Mouse (Mus musculus) spleen, adult 2 months (tissue): ENCODE data around the gene Lin37. TPM values are rescaled to one million over a fixed set of nuclear protein-coding genes. Genes with fewer than 3 reads are reported as not detected.

Source experiments
- DNase-seq, 2 experiments: peaks; one replicate each; pipeline versions ENCODE4 v3.0.0 to v3.0.0-alpha.2; 2012 to 2021; ENCODE audit warnings: low spot score in 2 of 2, low read depth in 1 of 2
- H3K27ac ChIP-seq: fragments of 200-500 bp; 2 replicates; pipeline ENCODE4 v1.5.1; 2012; ENCODE audit warnings: low read length, inconsistent platforms; ENCODE audit not compliant: insufficient read depth
- H3K27me3 ChIP-seq: fragments of 200-500 bp; 2 replicates; pipeline ENCODE4 v1.6.1; 2012; ENCODE audit warnings: mild to moderate bottlenecking, moderate library complexity, low read length, inconsistent platforms; ENCODE audit not compliant: control insufficient read depth, insufficient read depth
- H3K36me3 ChIP-seq: fragments of 200-500 bp; 2 replicates; pipeline ENCODE4 v1.6.1; 2012; ENCODE audit warnings: mild to moderate bottlenecking, low read length, inconsistent platforms; ENCODE audit not compliant: control insufficient read depth, insufficient read depth
- H3K4me1 ChIP-seq: fragments of 200-500 bp; 2 replicates; pipeline ENCODE4 v1.6.1; 2011; ENCODE audit warnings: inconsistent platforms; ENCODE audit not compliant: control insufficient read depth, insufficient read depth, insufficient read length
- H3K4me3 ChIP-seq: fragments of 200-500 bp; 2 replicates; pipeline ENCODE4 v1.5.1; 2011; ENCODE audit warnings: mild to moderate bottlenecking, inconsistent platforms; ENCODE audit not compliant: insufficient read depth, insufficient read length; ENCODE audit errors: extremely low read depth
- CTCF ChIP-seq: fragments of 200-500 bp; IDR thresholded peaks from 2 replicates; pipeline ENCODE4 v1.5.1; 2011; ENCODE audit warnings: mild to moderate bottlenecking, inconsistent platforms; ENCODE audit not compliant: insufficient read depth, insufficient read length, insufficient replicate concordance; ENCODE audit errors: extremely low read depth
- POLR2A ChIP-seq: fragments of 200-500 bp; IDR thresholded peaks from 2 replicates; pipeline ENCODE4 v1.6.1; 2011; ENCODE audit warnings: low read depth, low read length, inconsistent platforms
- WGBS: fragments of 180-500 bp; shearing (Covaris S2); methylation state at CpG from one replicate; pipeline ENCODE4 v1.1.7; 2018; 5-methylcytosine and 5-hydroxymethylcytosine counted together
- polyA plus RNA-seq: library from polyadenylated mRNA; depleted of rRNA; stranded (reverse); fragments of >200 nt; gene quantifications from 2 replicates; pipeline ENCODE4 v1.2.3, GENCODE M21; 2012; rRNA removed

Lin37 gene
- 34.9 and 36.4 TPM in 2 replicates for polyA plus RNA-seq

DNA sequence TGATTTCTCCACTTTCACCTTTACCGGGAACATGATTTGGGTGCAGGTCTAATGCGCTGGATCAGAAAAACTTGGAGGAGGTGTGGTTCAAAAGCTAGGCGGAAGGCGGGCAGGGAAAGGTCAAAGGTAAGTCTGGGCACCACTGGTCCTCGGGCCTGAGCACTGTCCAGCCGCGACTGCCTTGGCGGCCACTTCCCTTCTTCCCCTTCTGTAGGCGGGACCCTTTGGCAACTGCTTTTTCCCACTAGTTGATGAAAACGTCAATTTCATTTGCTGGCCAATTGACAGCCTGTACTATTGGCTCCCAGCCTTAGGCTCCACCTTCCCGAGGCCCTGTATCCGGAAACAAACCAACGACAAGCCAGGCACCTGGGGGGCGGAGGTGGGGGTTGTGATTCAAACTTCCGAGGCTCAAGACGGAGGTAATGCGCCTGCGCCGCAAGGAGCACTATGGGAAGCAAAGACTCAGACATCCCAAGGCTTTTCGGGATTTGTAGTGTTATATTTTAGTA is at the start of gene Lin37:
TSS of gene Lin37 (minus strand) at position 396 of the 512 bp plus-strand sequence.
- WGBS = under 1% methylated on average over 20 of the region's 20 CpGs
- Histone ChIP-seq H3K27ac (peak within 1 kb of the TSS; percentile 74), H3K36me3 (peaks cover 19% of the 10 kb centered on the region), H3K4me1 (peaks cover 6% of the 10 kb centered on the region; the same call in 1 of the 2 replicates), H3K4me3 (peak within 1 kb of the TSS; percentile 81), H3K27me3 (no peaks in the 10 kb centered on the region)
- DNase-seq = peak; percentile 86 to 93
- peak; percentile 79 for TF ChIP-seq POLR2A
- TF ChIP-seq CTCF = no peak

GRCm38 (mm10) chr7:30608476-30608875 is 48.8 kb upstream of the Lin37 start:
- Histone ChIP-seq H3K27ac (no peak overlapping the region), H3K4me3 (no peak overlapping the region), H3K36me3 (no peaks in the 10 kb centered on the region), H3K27me3 (no peaks in the 10 kb centered on the region), H3K4me1 (no peaks in the 10 kb centered on the region)
- no peak for TF ChIP-seq CTCF
- no peak for TF ChIP-seq POLR2A
- 64% methylated on average over 16 of the region's 16 CpGs for WGBS
- DNase-seq = no peak

DNA sequence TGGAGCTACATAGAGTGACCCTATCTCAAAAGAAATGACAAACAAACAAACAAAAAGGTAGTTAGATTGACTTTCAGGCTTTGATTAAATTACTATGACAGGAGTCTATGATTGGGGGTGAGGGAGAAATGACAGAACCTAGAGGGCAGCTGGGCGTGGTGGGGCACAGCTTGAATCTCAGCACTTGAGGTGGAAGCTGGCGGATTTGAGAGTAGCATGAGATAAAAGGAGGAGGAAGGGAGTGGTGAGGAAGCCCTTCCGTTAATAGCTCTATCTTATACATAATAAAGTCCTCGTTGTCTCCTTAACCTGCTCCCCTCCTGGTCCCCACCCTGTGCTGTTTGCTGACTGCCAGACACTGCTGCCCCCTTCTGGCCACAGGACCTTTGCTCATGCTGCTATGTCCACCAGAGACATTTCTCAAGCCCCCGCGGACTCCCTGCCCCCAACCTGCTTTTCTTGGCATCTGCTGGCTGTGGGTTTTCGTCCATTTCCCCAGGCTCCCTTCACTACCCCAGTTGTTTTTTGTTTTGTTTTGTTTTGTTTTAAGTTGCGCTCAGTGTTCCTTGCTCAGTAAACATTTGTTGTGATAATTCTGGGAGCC is 48.2 kb upstream of the Lin37 start:
- TF ChIP-seq CTCF (peak; percentile 75; the same call in 1 of the 2 replicates), POLR2A (no peak)
- Histone ChIP-seq H3K27ac (no peak overlapping the region), H3K36me3 (no peaks in the 10 kb centered on the region), H3K4me1 (no peaks in the 10 kb centered on the region), H3K4me3 (no peak overlapping the region), H3K27me3 (no peaks in the 10 kb centered on the region)
- 23% methylated on average over 8 of the region's 8 CpGs for WGBS
- peak in 1 of 2 experiments; percentile 61 for DNase-seq

- Histone ChIP-seq H3K27ac (no peak overlapping the region), H3K27me3 (no peaks in the 10 kb centered on the region), H3K4me1 (no peaks in the 10 kb centered on the region), H3K4me3 (no peak overlapping the region), H3K36me3 (no peaks in the 10 kb centered on the region)
- DNase-seq = no peak
- no peak for TF ChIP-seq CTCF
- no peak for TF ChIP-seq POLR2A
- WGBS = 87% methylated on average over 8 of the region's 8 CpGs
Observed at GRCm38 (mm10) chr7:30604944-30605343, 45.3 kb upstream of the Lin37 start.

DNA sequence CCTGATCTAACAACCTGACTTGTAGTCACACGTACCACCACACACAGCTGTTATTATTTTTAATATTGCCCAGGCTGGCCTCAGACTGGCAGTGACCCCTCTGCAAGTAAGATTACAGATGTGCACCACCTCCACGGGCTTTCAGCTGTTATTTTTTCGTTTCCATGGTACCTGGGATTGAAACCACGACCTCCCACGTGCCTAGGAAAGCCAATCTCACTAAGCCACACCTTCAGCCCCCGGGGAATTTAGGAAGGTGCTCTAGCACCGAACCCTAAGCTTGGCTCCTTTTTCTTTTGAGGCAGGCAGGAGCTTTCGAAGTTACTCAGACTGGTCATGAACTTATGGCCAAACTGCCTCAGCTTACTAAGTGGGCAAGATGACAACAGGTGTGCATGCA is 44.8 kb upstream of the Lin37 start:
- no peak for DNase-seq
- no peak for TF ChIP-seq CTCF
- no peak for TF ChIP-seq POLR2A

DNA sequence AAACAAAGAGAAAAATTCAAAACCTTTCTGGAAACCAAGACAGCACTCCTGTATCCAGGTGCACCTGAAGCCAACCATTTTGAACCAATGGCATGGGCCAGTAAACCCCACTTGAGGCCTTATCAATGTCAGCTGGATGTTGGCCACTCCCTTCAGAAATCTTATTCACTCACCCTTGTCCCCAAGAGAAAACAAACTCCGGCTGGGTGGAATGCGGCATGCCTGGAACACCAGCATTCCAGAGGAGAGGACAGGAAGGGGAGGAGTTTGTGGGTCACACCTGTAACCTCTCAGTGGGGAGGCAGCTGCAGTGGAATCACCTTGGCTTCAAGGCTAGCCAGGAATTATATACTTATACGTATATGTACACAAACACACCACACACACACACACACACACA is 42.9 kb upstream of the Lin37 start:
- no peak overlapping the region for H3K27ac ChIP-seq
- 82% methylated on average over 3 of the region's 3 CpGs for WGBS
- H3K36me3 ChIP-seq = no peaks in the 10 kb centered on the region
- no peak overlapping the region for H3K4me3 ChIP-seq
- H3K4me1 ChIP-seq = no peaks in the 10 kb centered on the region
- no peaks in the 10 kb centered on the region for H3K27me3 ChIP-seq
- TF ChIP-seq POLR2A (no peak), CTCF (no peak)
- DNase-seq = no peak

More for the DNA sequence above, 44.8 kb upstream of the Lin37 start:
- Histone ChIP-seq H3K36me3 (no peaks in the 10 kb centered on the region), H3K27ac (no peak overlapping the region), H3K27me3 (no peaks in the 10 kb centered on the region), H3K4me3 (no peak overlapping the region), H3K4me1 (no peaks in the 10 kb centered on the region)
- 47% methylated on average over 8 of the region's 8 CpGs for WGBS

DNA sequence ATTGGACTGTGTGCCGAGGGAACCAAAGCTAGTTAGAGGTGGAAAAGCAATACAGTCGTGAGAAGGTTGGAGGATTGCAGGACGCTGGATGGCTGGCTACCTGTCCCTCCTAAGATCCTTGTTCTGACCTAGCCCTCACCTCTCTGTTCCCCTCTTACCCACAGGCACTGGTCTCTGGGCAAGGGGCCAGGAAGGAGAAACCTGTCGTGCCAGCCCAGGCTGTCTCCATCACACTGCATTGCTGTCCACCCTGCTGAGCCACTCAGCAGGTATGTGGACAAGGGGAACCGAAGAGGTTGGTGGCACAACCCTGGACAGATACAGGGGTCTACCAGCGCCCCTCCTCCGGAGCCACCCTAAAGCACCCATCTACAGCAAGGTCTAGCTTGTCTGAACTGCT is 41.0 kb upstream of the Lin37 start:
- 79% methylated on average over 7 of the region's 7 CpGs for WGBS
- Histone ChIP-seq H3K27ac (no peak overlapping the region), H3K4me1 (no peaks in the 10 kb centered on the region), H3K36me3 (no peaks in the 10 kb centered on the region), H3K27me3 (no peaks in the 10 kb centered on the region), H3K4me3 (no peak overlapping the region)
- no peak for DNase-seq
- no peak for TF ChIP-seq CTCF
- no peak for TF ChIP-seq POLR2A
